Mouse (Mus musculus) lung, postnatal 0 days (tissue): ENCODE results near the gene Nacc2. TPM values are rescaled to one million over a fixed set of nuclear protein-coding genes. Genes with fewer than 3 reads are reported as not detected.
A peak's percentile ranks its signal among the peaks of the same experiment; 100 is the strongest.

Source experiments
- ATAC-seq: fragments of 200-750 bp; cut with Nextera tagmentation; 2 replicates; pipeline ENCODE4 v1.8.0; 2017; ENCODE audit warnings: moderate library complexity
- DNase-seq: peaks from one replicate; pipeline ENCODE4 v3.0.0-alpha.2; 2016; ENCODE audit warnings: low spot score
- H3K27ac ChIP-seq: fragments of 300-500 bp; sonication (generic); 2 replicates; pipeline ENCODE4 v1.5.1; 2014; ENCODE audit warnings: antibody characterized with exemption, mild to moderate bottlenecking, low read length, mixed read lengths
- H3K27me3 ChIP-seq: fragments of 300-500 bp; sonication (generic); replicated peaks from 2 replicates; pipeline ENCODE4 v1.6.1; 2014; ENCODE audit warnings: low read length, mixed read lengths; ENCODE audit not compliant: insufficient read depth
- H3K36me3 ChIP-seq: fragments of 300-500 bp; sonication (generic); 2 replicates; pipeline ENCODE4 v1.6.1; 2014; ENCODE audit warnings: low read length, mixed read lengths; ENCODE audit not compliant: insufficient read depth
- H3K4me1 ChIP-seq: fragments of 300-500 bp; sonication (generic); 2 replicates; pipeline ENCODE4 v1.6.1; 2014; ENCODE audit warnings: antibody characterized with exemption, low read depth, low read length, mixed read lengths; ENCODE audit not compliant: insufficient read depth
- H3K4me2 ChIP-seq: fragments of 300-500 bp; sonication (generic); replicated peaks from 2 replicates; pipeline ENCODE4 v1.6.1; 2014; ENCODE audit warnings: low read depth, mild to moderate bottlenecking, low read length, moderate library complexity, mixed read lengths
- H3K4me3 ChIP-seq: fragments of 300-500 bp; sonication (generic); 2 replicates; pipeline ENCODE4 v1.5.1; 2014; ENCODE audit warnings: low read depth, low read length
- H3K9ac ChIP-seq: fragments of 300-500 bp; sonication (generic); replicated peaks from 2 replicates; pipeline ENCODE4 v1.6.1; 2014; ENCODE audit warnings: low read depth, mild to moderate bottlenecking
- H3K9me3 ChIP-seq: fragments of 300-500 bp; sonication (generic); 2 replicates; pipeline ENCODE4 v1.6.1; 2016; ENCODE audit warnings: low read length, mixed read lengths
- CTCF ChIP-seq: IDR thresholded peaks from 2 replicates; pipeline ENCODE4 v1.5.1; 2016; ENCODE audit warnings: antibody characterized with exemption, mild to moderate bottlenecking
- EP300 ChIP-seq: IDR thresholded peaks from 2 replicates; pipeline ENCODE4 v1.6.1; 2016; ENCODE audit warnings: antibody characterized with exemption, mild to moderate bottlenecking, control low read depth
- WGBS: fragments of 180-500 bp; shearing (Covaris S2); extraction: QIAGEN DNeasy Blood & Tissue Kit; methylation state at CpG from one replicate; pipeline ENCODE4 v1.1.7; 2014; 5-methylcytosine and 5-hydroxymethylcytosine counted together
- polyA plus RNA-seq: library from polyadenylated mRNA; unstranded; fragments of >200 nt; fragmentation: Nextera tagmentation; extraction: Ambion mirVana; gene quantifications from 2 replicates; pipeline ENCODE4 v1.2.1, GENCODE M21; 2015

Nacc2 gene
- polyA plus RNA-seq, 1 experiment from 2014 or later = 7.1 TPM

- TF ChIP-seq EP300 (no peak), CTCF (no peak)
- 10% methylated on average over 6 of the region's 6 CpGs for WGBS
- peaks cover 9% of the 10 kb centered on the region; the same call in 1 of the 2 replicates for H3K4me1 ChIP-seq
Observed at GRCm38 (mm10) chr2:26140903-26141302, 17.9 kb upstream of the Nacc2 start.

DNA sequence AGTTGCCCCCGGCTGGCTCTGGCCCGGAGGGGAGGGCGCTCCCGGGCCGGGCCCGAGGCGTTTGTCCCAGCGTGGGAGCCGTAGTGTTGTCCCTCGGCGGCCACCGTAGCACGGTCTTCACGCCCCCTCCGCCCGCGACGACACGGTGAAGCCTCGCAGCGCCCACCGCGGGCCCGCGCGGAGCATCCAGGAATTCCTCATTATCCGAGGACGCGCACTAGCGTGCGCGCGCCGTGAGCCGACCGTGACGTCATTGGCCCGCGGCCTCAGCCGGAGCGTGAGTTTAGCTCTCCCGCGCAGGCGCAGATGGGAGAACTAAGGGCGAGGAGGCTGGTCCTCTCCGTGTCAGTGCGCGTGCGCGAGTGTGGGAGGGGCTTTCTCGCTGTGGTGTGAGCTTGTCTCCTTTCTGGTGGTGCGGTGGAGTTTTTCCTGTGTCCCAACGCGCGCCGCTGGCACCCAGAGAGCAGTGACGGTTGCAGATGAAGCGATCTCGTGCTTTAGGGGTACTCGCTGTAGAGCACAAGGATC lies 17.3 kb upstream of the Nacc2 start:
- TF ChIP-seq EP300 (no peak), CTCF (peak; percentile 10)
- no peaks in the 10 kb centered on the region for H3K9me3 ChIP-seq
- peaks cover 7% of the 10 kb centered on the region; the same call in 1 of the 2 replicates for H3K4me1 ChIP-seq
- H3K4me3 ChIP-seq = peak overlapping the region; percentile 80
- under 1% methylated on average over 50 of the region's 60 CpGs for WGBS
- no peaks in the 10 kb centered on the region for H3K27me3 ChIP-seq
- peak overlapping the region; percentile 86 for H3K27ac ChIP-seq
- no peaks in the 10 kb centered on the region for H3K36me3 ChIP-seq
- H3K4me2 ChIP-seq = peak overlapping the region; percentile 87
- H3K9ac ChIP-seq = peak overlapping the region; percentile 71
- ATAC-seq = peak; percentile 91
- peak; percentile 98 for DNase-seq

More at GRCm38 (mm10) chr2:26140903-26141302, 17.9 kb upstream of the Nacc2 start:
- peak overlapping the region; percentile 80 for H3K4me3 ChIP-seq
- 0 out of 2 replicates have a peak overlapping the region, but pooled peaks have one; percentile 71 for H3K9ac ChIP-seq
- no peaks in the 10 kb centered on the region for H3K36me3 ChIP-seq
- H3K4me2 ChIP-seq = peak overlapping the region; percentile 87
- no peak for DNase-seq
- no peak overlapping the region for H3K27ac ChIP-seq
- no peak for ATAC-seq
- no peaks in the 10 kb centered on the region for H3K9me3 ChIP-seq
- H3K27me3 ChIP-seq = no peaks in the 10 kb centered on the region

GRCm38 (mm10) chr2:26139545-26140206 lies 16.7 kb upstream of the Nacc2 start:
- DNase-seq (peak; percentile 22), ATAC-seq (peak; percentile 79)
- Histone ChIP-seq H3K36me3 (no peaks in the 10 kb centered on the region), H3K27ac (peak overlapping the region; percentile 86), H3K9me3 (no peaks in the 10 kb centered on the region), H3K4me1 (peaks cover 6% of the 10 kb centered on the region; the same call in 1 of the 2 replicates), H3K9ac (peak overlapping the region; percentile 71), H3K27me3 (no peaks in the 10 kb centered on the region), H3K4me3 (peak overlapping the region; percentile 80), H3K4me2 (peak overlapping the region; percentile 87)
- WGBS = under 1% methylated on average over 33 of the region's 60 CpGs
- TF ChIP-seq CTCF (no peak), EP300 (no peak)

DNA sequence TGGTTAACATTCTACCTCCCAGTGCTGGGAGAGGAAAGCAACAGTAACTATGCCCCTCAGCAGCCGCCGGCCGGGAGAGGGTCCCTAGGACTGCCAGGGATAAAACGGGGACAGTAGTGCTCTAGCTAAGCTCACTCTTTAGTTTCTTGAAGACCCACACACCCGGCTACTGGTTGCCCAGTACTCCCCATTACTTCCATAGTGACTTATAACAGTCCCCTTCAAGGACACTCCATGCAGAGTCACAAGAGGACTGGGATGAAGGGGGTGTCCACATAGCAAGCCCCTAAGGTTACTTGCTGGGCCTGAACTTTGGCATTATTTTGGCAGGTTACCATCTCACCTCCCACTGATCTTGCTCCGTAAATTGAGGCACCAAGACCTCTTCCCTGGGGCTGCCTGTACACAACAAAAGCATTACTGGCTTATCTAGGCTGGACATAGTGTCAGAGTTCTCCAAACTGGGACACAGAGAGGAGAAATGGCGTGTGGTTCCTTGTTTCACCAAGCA lies 16.1 kb upstream of the Nacc2 start:
- H3K9ac ChIP-seq = peak overlapping the region; percentile 71; the same call in 1 of the 2 replicates
- H3K36me3 ChIP-seq = no peaks in the 10 kb centered on the region
- H3K4me2 ChIP-seq = peak overlapping the region; percentile 87
- WGBS = 46% methylated on average over 7 of the region's 7 CpGs
- no peaks in the 10 kb centered on the region for H3K9me3 ChIP-seq
- no peak for DNase-seq
- H3K27ac ChIP-seq = peak overlapping the region; percentile 86
- peak overlapping the region; percentile 80 for H3K4me3 ChIP-seq
- no peak for TF ChIP-seq CTCF
- TF ChIP-seq EP300 = no peak
- H3K27me3 ChIP-seq = no peaks in the 10 kb centered on the region
- H3K4me1 ChIP-seq = peaks cover 6% of the 10 kb centered on the region; the same call in 1 of the 2 replicates
- ATAC-seq = no peak

- 0 out of 2 replicates have a peak overlapping the region, but pooled peaks have one; percentile 71 for H3K9ac ChIP-seq
- H3K27me3 ChIP-seq = no peaks in the 10 kb centered on the region
- ATAC-seq = no peak
- H3K4me1 ChIP-seq = peaks cover 6% of the 10 kb centered on the region; the same call in 1 of the 2 replicates
- no peak overlapping the region for H3K27ac ChIP-seq
- H3K4me3 ChIP-seq = no peak overlapping the region
- WGBS = 83% methylated on average over 31 of the region's 31 CpGs
- no peaks in the 10 kb centered on the region for H3K9me3 ChIP-seq
- no peaks in the 10 kb centered on the region for H3K36me3 ChIP-seq
- TF ChIP-seq CTCF (no peak), EP300 (no peak)
- H3K4me2 ChIP-seq = no peak overlapping the region
- DNase-seq = no peak
Observed at GRCm38 (mm10) chr2:26138252-26139033, 15.4 kb upstream of the Nacc2 start.

- Histone ChIP-seq H3K27ac (no peak overlapping the region), H3K4me2 (no peak overlapping the region)
- 87% methylated on average over 2 of the region's 2 CpGs for WGBS
Observed at GRCm38 (mm10) chr2:26134591-26134990, 11.6 kb upstream of the Nacc2 start.

More at GRCm38 (mm10) chr2:26134591-26134990, 11.6 kb upstream of the Nacc2 start:
- no peak for TF ChIP-seq CTCF
- TF ChIP-seq EP300 = no peak
- Histone ChIP-seq H3K4me3 (no peak overlapping the region), H3K4me1 (peaks cover 14% of the 10 kb centered on the region), H3K27me3 (no peaks in the 10 kb centered on the region), H3K9ac (no peak overlapping the region), H3K9me3 (no peaks in the 10 kb centered on the region), H3K36me3 (no peaks in the 10 kb centered on the region)
- ATAC-seq = no peak
- DNase-seq = no peak
